Mouse (Mus musculus): ENCODE data around the gene Ccdc30. TPM values are rescaled to one million over a fixed set of nuclear protein-coding genes. Genes with fewer than 3 reads are reported as not detected.

Ccdc30 gene
- total and polyA plus RNA-seq, 3 experiments = not detected

- no peaks in the 10 kb centered on the region for H3K79me2 ChIP-seq (ENCODE audit: control insufficient read depth, insufficient read depth, low read length, poor library complexity)
- no peaks in the 10 kb centered on the region for H3K9me3 ChIP-seq (replicated peaks; ENCODE audit: insufficient read depth, low read length)
- no peak for DNase-seq (ENCODE audit: low read depth, low spot score)
- peaks cover 0 to 4% of the 10 kb centered on the region in 2 experiments; a peak in 1 of 4 replicates for H3K4me1 ChIP-seq (ENCODE audit: control insufficient read depth in 1 of 2, insufficient read depth in 2 of 2, low read length in 2 of 2)
- no peak overlapping the region for H3K4me3 ChIP-seq (ENCODE audit: control insufficient read depth in 1 of 2, insufficient read depth in 1 of 2, low read depth in 2 of 2, low read length in 2 of 2)
- H3K27ac ChIP-seq (ENCODE audit: control insufficient read depth, low read depth, low read length) = no peak overlapping the region
- H3K27me3 ChIP-seq (ENCODE audit: control insufficient read depth in 1 of 2, insufficient read depth in 2 of 2, low read length in 2 of 2) = peaks cover 0 to 2% of the 10 kb centered on the region in 2 experiments; a peak in 1 of 4 replicates
- TF ChIP-seq HCFC1 (IDR thresholded peaks at IDR 0.05; ENCODE audit: low read depth, low read length) (no peak), USF2 (IDR thresholded peaks at IDR 0.05; ENCODE audit: borderline replicate concordance in 1 of 2, insufficient read depth in 1 of 2, low read depth in 1 of 2, low read length in 2 of 2) (no peak), MXI1 (IDR thresholded peaks at IDR 0.05; ENCODE audit: low read depth, low read length) (no peak), E2F4 (IDR thresholded peaks at IDR 0.05; ENCODE audit: borderline replicate concordance, low read depth, low read length) (no peak), TBP (IDR thresholded peaks at IDR 0.05; ENCODE audit: low read depth, low read length) (no peak), ELF1 (IDR thresholded peaks at IDR 0.05; ENCODE audit: low read depth, low read length) (no peak), SMC3 (IDR thresholded peaks at IDR 0.05; ENCODE audit: low read depth, low read length) (no peak), EP300 (IDR thresholded peaks at IDR 0.05; ENCODE audit: low read depth in 1 of 2, low read length in 2 of 2) (no peak), POLR2AphosphoS2 (IDR thresholded peaks at IDR 0.05; ENCODE audit: low read length) (no peak), CHD2 (IDR thresholded peaks at IDR 0.05; ENCODE audit: low read length) (no peak), POLR2A (IDR thresholded peaks at IDR 0.05; ENCODE audit: control insufficient read depth in 1 of 2, insufficient read depth in 1 of 2, low read depth in 1 of 2, low read length in 2 of 2, poor library complexity in 1 of 2) (no peak), RAD21 (IDR thresholded peaks at IDR 0.05; ENCODE audit: low read depth, low read length) (no peak), ZC3H11A (IDR thresholded peaks at IDR 0.05; ENCODE audit: low read depth, low read length) (no peak)
- no peaks in the 10 kb centered on the region for H3K36me3 ChIP-seq (ENCODE audit: control insufficient read depth in 1 of 2, insufficient read depth in 2 of 2, low read length in 2 of 2)
- no peak overlapping the region for H3K9ac ChIP-seq (ENCODE audit: control insufficient read depth, low read depth, low read length, poor library complexity, severe bottlenecking)
Observed at GRCm38 (mm10) chr4:119345508-119345907, 69.8 kb downstream of the Ccdc30 start.

- H3K79me2 ChIP-seq (ENCODE audit: control insufficient read depth, insufficient read depth, low read length, poor library complexity) = no peaks in the 10 kb centered on the region
- peaks cover 0 to 4% of the 10 kb centered on the region in 2 experiments; a peak in 1 of 4 replicates for H3K4me1 ChIP-seq (ENCODE audit: control insufficient read depth in 1 of 2, insufficient read depth in 2 of 2, low read length in 2 of 2)
- H3K27me3 ChIP-seq (ENCODE audit: control insufficient read depth in 1 of 2, insufficient read depth in 2 of 2, low read length in 2 of 2) = peaks cover 2 to 4% of the 10 kb centered on the region in 2 experiments; a peak in 2 of 4 replicates
- DNase-seq (ENCODE audit: low read depth, low spot score) = peak; percentile 59
- no peaks in the 10 kb centered on the region for H3K9me3 ChIP-seq (replicated peaks; ENCODE audit: insufficient read depth, low read length)
- H3K4me3 ChIP-seq (ENCODE audit: control insufficient read depth in 1 of 2, insufficient read depth in 1 of 2, low read depth in 2 of 2, low read length in 2 of 2) = no peak overlapping the region
- H3K27ac ChIP-seq (ENCODE audit: control insufficient read depth, low read depth, low read length) = no peak overlapping the region
- H3K9ac ChIP-seq (ENCODE audit: control insufficient read depth, low read depth, low read length, poor library complexity, severe bottlenecking) = no peak overlapping the region
- no peak for TF ChIP-seq TBP (IDR thresholded peaks at IDR 0.05; ENCODE audit: low read depth, low read length)
- no peak for TF ChIP-seq E2F4 (IDR thresholded peaks at IDR 0.05; ENCODE audit: borderline replicate concordance, low read depth, low read length)
- peak; percentile 46 to 95 (median 73) for TF ChIP-seq CTCF (IDR thresholded peaks at IDR 0.05 in 2 of 3, conservative IDR thresholded peaks at IDR 0.05 in 1 of 3; ENCODE audit: control insufficient read depth in 1 of 3, insufficient read depth in 1 of 3, low read depth in 2 of 3, low read length in 3 of 3, poor library complexity in 1 of 3, severe bottlenecking in 1 of 3)
- TF ChIP-seq RAD21 (IDR thresholded peaks at IDR 0.05; ENCODE audit: low read depth, low read length) = peak; percentile 43
- TF ChIP-seq SMC3 (IDR thresholded peaks at IDR 0.05; ENCODE audit: low read depth, low read length) = peak; percentile 61
- peak; percentile 23; the same call in 1 of the 2 replicates for TF ChIP-seq ZC3H11A (IDR thresholded peaks at IDR 0.05; ENCODE audit: low read depth, low read length)
- TF ChIP-seq ETS1 (IDR thresholded peaks at IDR 0.05; ENCODE audit: low read depth, low read length) = no peak
- TF ChIP-seq MAZ (IDR thresholded peaks at IDR 0.05; ENCODE audit: low read depth, low read length) = no peak
- H3K36me3 ChIP-seq (ENCODE audit: control insufficient read depth in 1 of 2, insufficient read depth in 2 of 2, low read length in 2 of 2) = no peaks in the 10 kb centered on the region
Observed at GRCm38 (mm10) chr4:119338861-119339361, 76.4 kb downstream of the Ccdc30 start.
